Mouse (Mus musculus): ENCODE measurements at regions not wholly inside any gene's neighbourhood (a gene's known extent, or its start where the extent isn't known, plus 50 kb on each side); places are given as distances from the start of the nearest gene placed in this dataset.
"Not testable (repeated sequence)": the region's sequence is repeated elsewhere in the genome, so short reads cannot be mapped to it uniquely, and the experiment has no call there.

DNA sequence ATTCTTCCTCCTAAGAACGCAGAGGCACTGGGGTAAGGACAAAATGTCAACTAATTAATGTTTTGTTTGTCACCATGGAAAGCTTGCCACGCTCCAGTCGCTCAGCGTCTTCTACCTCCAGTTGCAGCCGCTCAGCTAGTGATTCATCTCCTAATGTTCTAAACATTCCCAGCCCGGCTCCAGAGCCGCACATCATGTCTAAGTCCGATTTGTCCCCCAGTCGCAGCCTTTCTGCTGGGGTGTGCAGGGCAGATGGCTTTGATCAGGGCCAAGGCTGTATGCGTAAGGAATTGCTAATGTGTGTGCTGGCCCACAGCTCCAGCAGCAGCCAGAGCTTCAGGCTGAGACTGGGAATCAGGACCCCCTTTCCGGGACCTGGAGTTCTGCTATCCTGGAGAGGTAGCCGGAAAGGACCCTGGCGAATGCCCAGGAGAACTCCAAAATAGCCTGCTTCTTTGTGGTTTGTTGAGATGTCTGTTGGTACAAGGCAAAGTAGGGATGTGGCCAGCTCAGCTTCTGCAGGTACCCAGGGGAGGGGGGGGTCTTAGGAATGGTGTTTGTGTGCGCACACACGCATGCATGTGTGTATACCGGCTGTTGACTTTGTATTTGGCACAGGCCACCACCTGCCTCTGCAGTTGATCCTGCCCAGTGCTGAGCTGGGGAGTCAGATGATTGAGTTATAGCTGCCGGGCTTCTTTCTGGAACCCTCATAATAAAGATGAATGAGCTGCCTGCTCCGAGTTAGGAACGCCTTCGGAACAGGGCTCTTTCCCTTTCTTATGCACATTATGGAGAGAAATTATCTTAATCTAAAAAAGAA, 143.0 kb upstream of the Kcng1 start:
- Histone ChIP-seq H3K27ac (no peak overlapping the region), H3K4me1 (0 out of 2 replicates have a peak, but pooled peaks cover 7% of the 10 kb centered on the region), H3K9ac (no peak overlapping the region), H3K36me3 (no peaks in the 10 kb centered on the region), H3K27me3 (replicated peaks) (no peaks in the 10 kb centered on the region), H3K4me2 (no peak overlapping the region), H3K4me3 (replicated peaks) (no peak overlapping the region), H3K9me3 (no peaks in the 10 kb centered on the region)
- WGBS: 47% methylated on average over 20 of the region's 20 CpGs
- ATAC-seq (ENCODE audit: insufficient read depth, low FRiP score, low read depth): no peak

DNA sequence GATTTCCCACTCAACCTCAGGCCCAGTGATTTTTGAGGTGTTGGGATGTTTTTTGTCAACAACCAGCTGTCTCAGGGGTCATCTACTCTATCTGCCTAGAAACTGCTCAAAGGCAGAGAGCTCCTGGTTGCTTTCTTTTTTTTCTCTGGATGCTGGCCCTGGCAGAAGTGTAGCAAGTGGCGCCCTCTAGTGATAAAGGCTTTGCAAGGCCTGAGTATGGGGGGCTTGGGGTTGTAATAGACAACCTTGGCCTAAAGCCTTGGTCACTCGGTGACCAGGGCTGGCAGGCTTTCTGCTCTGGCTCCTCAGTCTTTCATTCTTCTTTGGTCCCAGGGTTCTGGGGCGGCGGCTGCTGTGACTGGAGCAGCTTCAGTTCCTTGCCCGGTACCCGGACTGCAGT, 142.0 kb upstream of the Kcng1 start:
- Histone ChIP-seq H3K9me3 (no peaks in the 10 kb centered on the region), H3K27ac (no peak overlapping the region)
- WGBS: 64% methylated on average over 6 of the region's 6 CpGs

DNA sequence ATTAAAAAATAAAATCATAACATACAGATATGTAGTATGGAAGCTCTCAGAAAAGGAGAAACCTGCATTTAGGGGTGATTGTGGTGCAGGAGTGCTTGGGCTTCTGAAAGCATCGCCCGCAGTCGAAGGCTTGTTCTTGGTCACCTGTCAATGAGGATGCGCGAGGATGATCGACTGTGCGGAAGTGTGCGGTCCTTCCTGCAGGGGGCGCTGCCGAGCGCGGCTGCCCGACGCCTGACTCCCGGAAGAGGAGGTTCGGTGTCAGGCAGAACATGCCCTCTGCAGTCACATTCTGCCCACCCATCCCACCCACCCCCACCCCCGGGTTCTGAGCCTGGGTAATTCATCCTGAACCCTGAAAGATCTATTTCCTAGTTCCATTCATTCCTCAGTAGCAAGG, 133.6 kb upstream of the Kcng1 start:
- ATAC-seq (ENCODE audit: insufficient read depth, low FRiP score, low read depth): no peak
- H3K4me2 ChIP-seq: no peak overlapping the region
- H3K4me1 ChIP-seq: no peaks in the 10 kb centered on the region
- H3K4me3 ChIP-seq (replicated peaks): no peak overlapping the region
- no peaks in the 10 kb centered on the region for H3K9me3 ChIP-seq
- no peak overlapping the region for H3K27ac ChIP-seq
- no peaks in the 10 kb centered on the region for H3K27me3 ChIP-seq (replicated peaks)
- H3K9ac ChIP-seq: no peak overlapping the region
- no peaks in the 10 kb centered on the region for H3K36me3 ChIP-seq
- 30% methylated on average over 17 of the region's 17 CpGs for WGBS

More for the DNA sequence above, 142.0 kb upstream of the Kcng1 start:
- H3K9ac ChIP-seq: no peak overlapping the region
- H3K36me3 ChIP-seq: no peaks in the 10 kb centered on the region
- H3K4me1 ChIP-seq: 0 out of 2 replicates have a peak, but pooled peaks cover 7% of the 10 kb centered on the region
- H3K27me3 ChIP-seq (replicated peaks): no peaks in the 10 kb centered on the region
- H3K4me2 ChIP-seq: no peak overlapping the region
- H3K4me3 ChIP-seq (replicated peaks): no peak overlapping the region
- no peak for ATAC-seq (ENCODE audit: insufficient read depth, low FRiP score, low read depth)

DNA sequence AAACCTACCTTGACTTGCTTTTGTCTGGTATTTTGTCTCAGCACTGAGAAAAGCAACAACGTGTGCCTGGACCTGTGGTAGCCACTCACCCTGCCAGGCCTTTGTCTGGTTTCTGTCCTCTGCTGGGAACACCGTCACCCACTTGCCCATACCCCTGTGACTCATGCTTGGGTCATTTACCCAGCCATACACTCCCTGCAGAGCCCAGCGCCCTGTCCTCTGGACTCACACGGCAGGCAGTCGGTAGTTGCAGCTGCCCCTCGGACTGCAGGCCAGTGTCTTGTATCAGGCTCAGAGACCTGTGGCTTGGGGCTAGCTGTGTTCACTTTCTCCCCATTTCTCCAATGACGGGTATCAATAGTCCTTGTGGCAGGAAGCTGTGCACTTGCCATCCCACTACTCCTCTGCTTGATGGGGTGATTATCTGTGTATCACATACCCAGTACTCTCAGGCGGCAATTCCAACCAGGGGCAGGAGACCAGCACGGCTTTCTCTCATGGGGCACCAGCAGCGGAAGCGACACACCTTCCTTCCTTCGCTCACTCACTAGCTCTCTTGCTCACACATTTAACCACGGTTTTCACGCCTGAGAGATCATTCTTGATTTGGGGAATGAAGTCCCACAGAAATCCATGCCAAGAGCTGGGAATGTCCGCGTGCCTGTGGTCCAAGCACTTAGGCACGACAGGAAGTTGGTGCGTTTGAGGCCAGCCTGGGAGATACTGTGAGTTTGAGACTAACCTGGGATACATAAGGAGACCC, 132.8 kb upstream of the Kcng1 start:
- Histone ChIP-seq H3K9ac (no peak overlapping the region), H3K27ac (no peak overlapping the region), H3K4me1 (no peaks in the 10 kb centered on the region), H3K9me3 (no peaks in the 10 kb centered on the region), H3K36me3 (no peaks in the 10 kb centered on the region), H3K4me2 (no peak overlapping the region), H3K27me3 (replicated peaks) (no peaks in the 10 kb centered on the region), H3K4me3 (replicated peaks) (no peak overlapping the region)
- 83% methylated on average over 18 of the region's 18 CpGs for WGBS
- no peak for ATAC-seq (ENCODE audit: insufficient read depth, low FRiP score, low read depth)

DNA sequence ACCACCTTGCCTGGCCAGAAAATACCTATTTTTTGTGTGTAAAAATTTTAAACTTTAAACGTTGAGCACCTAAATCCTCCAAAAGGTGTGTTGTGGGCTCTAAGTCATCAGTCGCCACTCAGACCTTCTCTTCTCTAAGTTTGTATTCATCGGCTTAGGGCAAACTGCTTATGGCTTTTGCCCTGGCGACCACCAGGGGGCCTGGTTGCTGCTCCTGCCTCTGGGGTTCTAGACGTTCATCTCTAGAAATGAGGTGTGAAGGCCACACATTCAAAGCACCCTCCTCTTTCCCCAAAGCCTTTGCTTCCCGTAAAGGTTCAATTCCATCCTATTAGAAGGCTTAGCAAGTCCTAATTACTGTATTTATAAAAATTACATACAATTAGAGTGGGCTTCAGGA, 131.3 kb upstream of the Kcng1 start:
- H3K9ac ChIP-seq: no peak overlapping the region
- H3K9me3 ChIP-seq: no peaks in the 10 kb centered on the region
- 49% methylated on average over 6 of the region's 6 CpGs for WGBS
- no peak overlapping the region for H3K4me2 ChIP-seq
- no peaks in the 10 kb centered on the region for H3K36me3 ChIP-seq
- H3K27me3 ChIP-seq (replicated peaks): no peaks in the 10 kb centered on the region
- ATAC-seq (ENCODE audit: insufficient read depth, low FRiP score, low read depth): no peak
- no peaks in the 10 kb centered on the region for H3K4me1 ChIP-seq
- H3K4me3 ChIP-seq (replicated peaks): no peak overlapping the region
- H3K27ac ChIP-seq: no peak overlapping the region

DNA sequence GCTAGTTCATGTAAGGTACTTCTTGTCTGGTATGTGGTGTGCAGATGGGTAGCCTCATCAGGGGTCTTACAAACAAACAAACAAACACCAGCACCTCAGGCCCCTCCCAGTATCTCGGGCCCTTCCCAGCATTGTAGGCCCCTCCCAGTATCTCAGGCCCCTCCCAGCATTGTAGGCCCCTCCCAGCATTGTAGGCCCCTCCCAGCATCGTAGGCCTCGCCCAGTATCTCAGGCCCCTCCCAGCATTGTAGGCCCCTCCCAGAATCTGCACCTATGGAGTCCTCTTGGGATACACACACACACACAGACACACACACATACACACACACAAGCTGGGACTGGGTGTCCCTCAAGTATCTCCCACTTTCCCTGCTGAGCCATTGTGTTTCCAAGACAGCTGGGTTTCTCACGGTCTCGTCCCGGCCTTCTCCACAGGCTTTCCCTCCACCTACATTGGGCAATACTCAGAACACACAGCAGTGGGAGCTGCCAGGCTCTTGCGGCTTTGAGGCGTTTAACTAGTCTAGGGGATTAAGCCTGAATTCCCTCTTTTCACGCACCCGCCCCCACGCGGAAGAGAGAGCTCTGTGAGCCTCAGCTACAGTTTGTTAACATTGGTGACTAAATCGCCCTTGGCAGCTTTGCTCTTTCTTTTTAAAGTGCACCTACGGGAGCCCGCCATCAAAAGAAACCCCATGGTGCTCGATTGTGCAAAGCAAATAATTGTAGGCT, 121.4 kb upstream of the Kcng1 start:
- Histone ChIP-seq H3K27me3 (replicated peaks) (no peaks in the 10 kb centered on the region), H3K36me3 (no peaks in the 10 kb centered on the region), H3K9ac (no peak overlapping the region), H3K9me3 (no peaks in the 10 kb centered on the region), H3K27ac (no peak overlapping the region), H3K4me3 (replicated peaks) (no peak overlapping the region), H3K4me2 (no peak overlapping the region; the same call in 1 of the 2 replicates), H3K4me1 (no peaks in the 10 kb centered on the region)
- no peak for ATAC-seq (ENCODE audit: insufficient read depth, low FRiP score, low read depth)
- WGBS: 57% methylated on average over 16 of the region's 16 CpGs

DNA sequence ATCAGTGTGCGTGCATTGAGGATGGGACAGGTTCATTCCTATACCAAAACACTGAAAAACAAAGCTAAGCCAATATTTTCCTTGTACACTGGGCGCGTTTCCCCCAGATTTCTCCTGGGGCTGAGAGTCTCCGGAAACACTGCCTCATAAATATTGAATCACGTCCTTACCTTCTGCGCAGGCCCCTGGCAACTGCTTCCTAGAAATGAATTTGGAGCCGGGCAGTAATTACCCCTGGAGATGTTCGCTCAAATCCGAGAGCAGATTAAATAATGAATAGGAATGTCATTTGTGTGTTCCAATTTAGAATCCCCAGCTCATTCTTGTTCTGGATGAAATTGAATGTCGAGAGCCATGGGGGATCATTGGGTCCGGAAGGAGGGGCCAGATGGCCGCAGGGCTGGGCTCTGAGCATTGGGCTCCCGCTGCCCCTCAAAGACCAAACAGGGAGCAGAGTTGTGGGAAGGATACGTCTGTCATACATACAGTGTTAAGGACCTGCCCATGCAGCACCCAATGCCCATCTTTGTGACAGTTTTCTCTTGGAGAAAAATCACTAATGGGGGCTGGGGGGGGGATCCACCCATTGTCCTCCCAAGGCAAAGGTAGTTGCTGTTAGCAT, 117.7 kb upstream of the Kcng1 start:
- ATAC-seq (ENCODE audit: insufficient read depth, low FRiP score, low read depth): no peak
- Histone ChIP-seq H3K36me3 (no peaks in the 10 kb centered on the region), H3K4me3 (replicated peaks) (no peak overlapping the region), H3K9me3 (no peaks in the 10 kb centered on the region), H3K27ac (no peak overlapping the region), H3K4me1 (no peaks in the 10 kb centered on the region), H3K4me2 (no peak overlapping the region), H3K9ac (no peak overlapping the region), H3K27me3 (replicated peaks) (no peaks in the 10 kb centered on the region)
- WGBS: 79% methylated on average over 14 of the region's 14 CpGs

DNA sequence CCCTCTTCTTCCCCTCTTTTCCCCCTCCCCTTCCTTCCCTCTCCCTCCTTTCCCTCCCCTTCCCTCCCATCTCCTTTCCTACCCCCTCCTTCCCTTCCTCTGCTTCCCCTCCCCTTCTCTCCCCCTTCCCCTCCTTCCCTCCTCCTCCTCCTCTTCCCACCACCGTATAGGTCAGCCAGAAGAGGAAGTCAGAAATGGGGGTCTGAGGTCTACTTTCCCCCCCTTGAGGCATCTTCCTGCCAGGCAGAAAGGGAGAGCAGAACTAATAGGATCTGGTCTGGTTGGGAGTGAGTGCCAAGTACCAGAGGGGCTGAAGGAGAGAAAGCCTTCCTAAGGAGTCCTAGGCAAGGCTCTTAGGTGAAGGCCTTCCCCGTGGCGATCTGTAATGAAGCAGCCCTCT, 114.8 kb upstream of the Kcng1 start:
- no peaks in the 10 kb centered on the region for H3K9me3 ChIP-seq
- H3K9ac ChIP-seq: no peak overlapping the region
- ATAC-seq (ENCODE audit: insufficient read depth, low FRiP score, low read depth): no peak
- H3K4me3 ChIP-seq (replicated peaks): no peak overlapping the region
- H3K36me3 ChIP-seq: no peaks in the 10 kb centered on the region
- H3K4me1 ChIP-seq: no peaks in the 10 kb centered on the region
- no peak overlapping the region for H3K27ac ChIP-seq
- H3K4me2 ChIP-seq: no peak overlapping the region
- H3K27me3 ChIP-seq (replicated peaks): no peaks in the 10 kb centered on the region
- 53% methylated on average over 3 of the region's 3 CpGs for WGBS

DNA sequence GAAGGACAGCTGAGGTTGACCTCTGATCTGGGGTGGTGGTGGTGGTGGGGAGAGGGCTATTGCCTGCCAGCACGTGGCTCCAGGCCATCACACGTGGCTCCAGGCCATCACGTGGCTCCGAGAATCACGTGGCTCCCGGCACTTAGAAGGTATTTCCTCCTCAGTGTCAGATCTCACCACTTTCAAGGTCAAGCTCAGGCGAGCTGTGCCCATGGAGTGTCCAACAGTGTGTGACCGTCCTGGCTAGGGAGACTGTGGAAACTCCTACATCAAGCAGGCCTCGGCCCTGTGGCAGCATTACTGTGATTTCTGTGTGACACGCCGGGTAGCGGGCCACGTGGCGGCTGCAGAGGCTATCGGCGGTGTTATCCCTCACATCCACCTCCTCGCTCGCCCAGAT, 111.8 kb upstream of the Kcng1 start:
- no peaks in the 10 kb centered on the region for H3K36me3 ChIP-seq
- no peak overlapping the region for H3K27ac ChIP-seq
- 93% methylated on average over 18 of the region's 18 CpGs for WGBS
- no peaks in the 10 kb centered on the region for H3K27me3 ChIP-seq (replicated peaks)
- H3K4me1 ChIP-seq: no peaks in the 10 kb centered on the region
- no peak for ATAC-seq (ENCODE audit: insufficient read depth, low FRiP score, low read depth)
- no peaks in the 10 kb centered on the region for H3K9me3 ChIP-seq
- H3K4me3 ChIP-seq (replicated peaks): no peak overlapping the region
- no peak overlapping the region for H3K9ac ChIP-seq
- no peak overlapping the region for H3K4me2 ChIP-seq

DNA sequence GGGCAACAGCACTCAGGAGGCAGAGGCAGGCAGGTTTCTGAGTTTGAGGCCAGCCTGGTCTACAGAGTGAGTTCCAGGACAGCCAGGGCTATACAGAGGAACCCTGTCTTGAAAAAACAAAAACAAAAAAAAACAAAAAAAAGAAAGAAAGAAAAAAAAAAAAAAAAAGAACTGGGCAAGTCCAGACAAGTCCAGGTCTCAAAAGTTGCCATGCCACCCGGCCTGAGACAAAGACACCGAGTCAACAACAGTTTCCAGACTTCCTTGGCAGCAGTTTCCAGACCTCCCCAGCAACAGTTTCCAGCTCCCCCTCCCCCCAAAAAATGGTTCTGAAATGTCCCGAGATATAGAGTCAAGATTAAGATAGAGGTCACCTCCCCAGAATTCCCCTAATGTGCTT, 110.6 kb upstream of the Kcng1 start:
- H3K9ac ChIP-seq; H3K27me3 ChIP-seq (replicated peaks); H3K27ac ChIP-seq; H3K4me1 ChIP-seq; H3K9me3 ChIP-seq; H3K36me3 ChIP-seq; ATAC-seq (ENCODE audit: insufficient read depth, low FRiP score, low read depth); H3K4me3 ChIP-seq (replicated peaks); H3K4me2 ChIP-seq: not testable (repeated sequence)
- 78% methylated on average over 3 of the region's 3 CpGs for WGBS

DNA sequence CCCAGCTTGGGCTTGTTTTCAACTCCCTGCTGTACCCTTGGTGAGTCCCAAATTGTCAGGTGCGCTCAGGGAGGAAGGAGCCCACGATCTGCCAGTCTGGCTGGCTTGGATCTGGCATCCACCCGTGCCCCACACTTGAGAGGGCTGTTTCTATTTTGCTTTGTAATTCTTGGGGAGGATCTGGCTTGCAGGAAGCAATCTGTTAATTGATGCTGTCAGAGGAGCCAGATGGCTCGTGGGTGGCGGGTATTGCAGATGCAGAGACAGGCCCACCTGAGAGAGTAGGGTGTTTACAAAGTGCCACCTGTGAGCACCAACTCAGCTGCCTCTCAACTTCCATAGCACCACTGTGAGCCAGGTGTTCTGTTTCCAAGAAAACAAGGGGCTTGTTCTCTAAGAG, 99.1 kb upstream of the Kcng1 start:
- H3K27ac ChIP-seq: no peak overlapping the region
- WGBS: 51% methylated on average over 5 of the region's 5 CpGs
- H3K4me2 ChIP-seq: no peak overlapping the region
- H3K9me3 ChIP-seq: no peaks in the 10 kb centered on the region
- ATAC-seq (ENCODE audit: insufficient read depth, low FRiP score, low read depth): no peak
- no peak overlapping the region for H3K4me3 ChIP-seq (replicated peaks)
- no peaks in the 10 kb centered on the region for H3K27me3 ChIP-seq (replicated peaks)
- no peak overlapping the region for H3K9ac ChIP-seq
- no peaks in the 10 kb centered on the region for H3K4me1 ChIP-seq
- no peaks in the 10 kb centered on the region for H3K36me3 ChIP-seq

Measured in stomach, embryonic 15.5 days (tissue).